Mouse (Mus musculus): ENCODE data around the gene Ttll7. TPM values are rescaled to one million over a fixed set of nuclear protein-coding genes. Genes with fewer than 3 reads are reported as not detected.

Gene Ttll7
- total and polyA plus RNA-seq, 2 experiments from 2014 or later = 7.5 to 23.5 TPM

DNA sequence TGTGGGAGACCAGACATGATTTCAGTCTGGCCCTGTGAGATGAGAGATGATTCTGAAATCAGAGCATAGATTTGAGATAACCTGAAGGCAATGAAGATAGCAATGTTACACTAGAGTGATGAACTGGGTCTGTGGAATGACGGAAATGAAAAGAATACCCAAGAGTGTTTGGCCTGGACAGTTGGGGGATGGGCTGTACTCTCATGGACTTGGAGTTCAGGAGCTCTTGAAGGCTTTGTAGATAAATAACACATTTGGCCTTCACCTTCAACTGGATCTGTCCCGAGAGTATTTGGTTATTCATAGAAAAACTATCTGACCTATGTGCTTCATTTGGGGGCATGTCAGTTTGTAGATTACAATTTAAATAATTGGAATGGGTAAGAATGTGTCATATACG, 53.4 kb downstream of the Ttll7 start:
- 88% methylated on average over 3 of the region's 3 CpGs for whole genome bisulfite sequencing
- no peak overlapping the region for H3K4me2 ChIP-seq (ENCODE audit: low read depth)
- no peaks in the 10 kb centered on the region for H3K27me3 ChIP-seq (ENCODE audit: insufficient read depth, low read length)
- no peaks in the 10 kb centered on the region for H3K4me1 ChIP-seq (ENCODE audit: insufficient read depth)
- H3K4me3 ChIP-seq (ENCODE audit: low read depth, low read length) = no peak overlapping the region
- no peaks in the 10 kb centered on the region for H3K9me3 ChIP-seq (ENCODE audit: low read length)
- no peak for TF ChIP-seq CTCF (IDR thresholded peaks at IDR 0.05; ENCODE audit: low read depth)
- H3K36me3 ChIP-seq (ENCODE audit: insufficient read depth) = peaks cover 5% of the 10 kb centered on the region; the same call in 1 of the 2 replicates
- DNase-seq (no peak), ATAC-seq (no peak)
- no peak overlapping the region for H3K9ac ChIP-seq
- H3K27ac ChIP-seq (ENCODE audit: low read depth, low read length) = no peak overlapping the region

DNA sequence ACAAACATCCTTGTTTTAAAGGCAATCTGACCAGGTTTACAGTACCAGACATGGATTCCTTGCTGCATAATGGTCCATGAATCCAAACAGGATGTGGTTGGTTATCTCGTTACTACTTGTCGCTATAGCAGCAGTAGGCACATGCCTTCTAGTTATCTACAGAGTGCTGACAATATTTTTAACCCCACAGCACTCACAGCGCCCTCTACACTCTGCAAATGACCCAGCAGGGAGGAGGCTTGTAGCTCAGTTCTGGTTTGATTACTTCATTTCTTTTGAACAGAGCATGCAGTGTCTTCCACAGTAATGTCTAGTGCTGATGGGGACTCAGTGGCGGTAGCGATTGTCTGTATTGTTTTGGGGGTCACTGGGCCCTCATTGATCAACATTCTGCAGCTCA, 56.8 kb downstream of the Ttll7 start:
- no peaks in the 10 kb centered on the region for H3K27me3 ChIP-seq (ENCODE audit: insufficient read depth, low read length)
- H3K4me1 ChIP-seq (ENCODE audit: insufficient read depth) = no peaks in the 10 kb centered on the region
- H3K27ac ChIP-seq (ENCODE audit: low read depth, low read length) = no peak overlapping the region
- H3K4me3 ChIP-seq (ENCODE audit: low read depth, low read length) = no peak overlapping the region
- H3K9ac ChIP-seq = no peak overlapping the region
- H3K9me3 ChIP-seq (ENCODE audit: low read length) = no peaks in the 10 kb centered on the region
- DNase-seq (no peak), ATAC-seq (no peak)
- peaks cover 5% of the 10 kb centered on the region; the same call in 1 of the 2 replicates for H3K36me3 ChIP-seq (ENCODE audit: insufficient read depth)
- TF ChIP-seq CTCF (IDR thresholded peaks at IDR 0.05; ENCODE audit: low read depth) = no peak
- no peak overlapping the region for H3K4me2 ChIP-seq (ENCODE audit: low read depth)
- WGBS = 75% methylated on average over 5 of the region's 5 CpGs

DNA sequence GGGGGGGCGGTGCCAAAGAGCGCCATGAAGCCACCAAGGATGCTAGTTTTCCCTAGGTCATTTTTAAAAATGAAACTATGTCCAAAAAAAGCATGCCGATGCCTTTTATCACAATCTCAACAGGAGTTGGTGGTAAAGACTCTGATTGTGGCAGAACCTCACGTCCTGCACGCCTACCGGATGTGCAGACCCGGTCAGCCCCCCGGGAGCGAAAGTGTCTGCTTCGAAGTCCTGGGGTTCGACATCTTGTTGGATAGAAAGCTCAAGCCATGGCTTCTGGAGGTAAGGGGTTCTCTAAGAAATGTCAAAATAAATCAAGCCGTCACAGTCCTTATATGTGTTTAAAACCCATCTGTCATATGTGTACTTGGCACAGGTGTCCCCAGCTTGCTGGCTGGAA, 60.9 kb downstream of the Ttll7 start:
- H3K27me3 ChIP-seq (ENCODE audit: insufficient read depth, low read length) = no peaks in the 10 kb centered on the region
- no peak for ATAC-seq
- no peak overlapping the region for H3K27ac ChIP-seq (ENCODE audit: low read depth, low read length)
- H3K9ac ChIP-seq = no peak overlapping the region
- no peaks in the 10 kb centered on the region for H3K9me3 ChIP-seq (ENCODE audit: low read length)
- TF ChIP-seq CTCF (IDR thresholded peaks at IDR 0.05; ENCODE audit: low read depth) = no peak
- WGBS = 82% methylated on average over 12 of the region's 12 CpGs
- no peak overlapping the region for H3K4me3 ChIP-seq (ENCODE audit: low read depth, low read length)
- H3K36me3 ChIP-seq (ENCODE audit: insufficient read depth) = peaks cover 13% of the 10 kb centered on the region
- DNase-seq = no peak
- H3K4me1 ChIP-seq (ENCODE audit: insufficient read depth) = no peaks in the 10 kb centered on the region
- no peak overlapping the region for H3K4me2 ChIP-seq (ENCODE audit: low read depth)

DNA sequence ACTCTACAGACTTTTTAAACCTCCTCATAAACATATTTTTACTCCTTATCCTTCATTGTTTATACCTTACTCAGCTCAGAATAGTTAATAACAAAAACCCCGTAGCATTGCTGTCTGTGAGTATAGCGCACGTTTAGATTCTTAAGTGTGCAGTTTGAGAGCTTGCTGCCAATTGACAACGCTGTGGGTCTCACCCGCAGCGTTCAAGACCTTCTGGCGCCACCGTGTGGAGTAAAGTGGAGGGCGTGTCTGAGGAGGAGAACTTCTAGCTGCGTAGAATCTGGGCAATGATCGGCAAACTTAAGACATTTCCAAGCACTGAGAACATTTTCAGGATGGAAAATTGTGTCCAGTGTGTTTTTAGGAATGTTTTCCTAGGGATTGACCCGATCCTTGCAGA, 62.6 kb downstream of the Ttll7 start:
- DNase-seq (peak; percentile 92), ATAC-seq (peak; percentile 95)
- Histone ChIP-seq H3K4me3 (ENCODE audit: low read depth, low read length) (no peak overlapping the region), H3K4me1 (ENCODE audit: insufficient read depth) (no peaks in the 10 kb centered on the region), H3K9me3 (ENCODE audit: low read length) (no peaks in the 10 kb centered on the region), H3K36me3 (ENCODE audit: insufficient read depth) (peaks cover 13% of the 10 kb centered on the region), H3K27ac (ENCODE audit: low read depth, low read length) (no peak overlapping the region), H3K4me2 (ENCODE audit: low read depth) (no peak overlapping the region), H3K9ac (no peak overlapping the region), H3K27me3 (ENCODE audit: insufficient read depth, low read length) (no peaks in the 10 kb centered on the region)
- 7% methylated on average over 12 of the region's 12 CpGs for WGBS
- peak; percentile 93 for TF ChIP-seq CTCF (IDR thresholded peaks at IDR 0.05; ENCODE audit: low read depth)

DNA sequence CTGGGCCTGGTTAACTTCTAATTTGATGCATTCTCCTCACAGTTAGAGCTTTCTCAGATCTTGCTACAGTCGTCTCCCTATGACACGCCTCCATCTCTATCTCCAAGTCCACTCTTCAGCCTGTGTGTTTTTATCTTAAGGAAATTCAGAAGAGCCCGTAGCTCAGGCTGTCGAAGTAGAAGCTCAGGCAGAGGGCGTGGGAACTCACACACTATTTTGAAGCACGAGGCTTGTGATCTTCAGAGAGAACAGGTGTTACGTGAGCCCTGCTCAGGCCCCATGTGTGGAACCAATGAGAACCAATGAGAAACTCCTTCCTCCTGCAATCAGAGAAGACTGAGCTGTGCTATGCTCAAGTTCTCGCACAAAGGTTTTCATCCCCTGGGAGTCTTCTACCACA, 65.7 kb downstream of the Ttll7 start:
- Histone ChIP-seq H3K4me3 (ENCODE audit: low read depth, low read length) (no peak overlapping the region), H3K27me3 (ENCODE audit: insufficient read depth, low read length) (no peaks in the 10 kb centered on the region), H3K27ac (ENCODE audit: low read depth, low read length) (no peak overlapping the region), H3K4me1 (ENCODE audit: insufficient read depth) (no peaks in the 10 kb centered on the region), H3K9me3 (ENCODE audit: low read length) (no peaks in the 10 kb centered on the region), H3K4me2 (ENCODE audit: low read depth) (no peak overlapping the region), H3K36me3 (ENCODE audit: insufficient read depth) (peaks cover 11% of the 10 kb centered on the region; the same call in 1 of the 2 replicates), H3K9ac (no peak overlapping the region)
- DNase-seq (no peak), ATAC-seq (no peak)
- WGBS = 77% methylated on average over 8 of the region's 8 CpGs
- TF ChIP-seq CTCF (IDR thresholded peaks at IDR 0.05; ENCODE audit: low read depth) = no peak

DNA sequence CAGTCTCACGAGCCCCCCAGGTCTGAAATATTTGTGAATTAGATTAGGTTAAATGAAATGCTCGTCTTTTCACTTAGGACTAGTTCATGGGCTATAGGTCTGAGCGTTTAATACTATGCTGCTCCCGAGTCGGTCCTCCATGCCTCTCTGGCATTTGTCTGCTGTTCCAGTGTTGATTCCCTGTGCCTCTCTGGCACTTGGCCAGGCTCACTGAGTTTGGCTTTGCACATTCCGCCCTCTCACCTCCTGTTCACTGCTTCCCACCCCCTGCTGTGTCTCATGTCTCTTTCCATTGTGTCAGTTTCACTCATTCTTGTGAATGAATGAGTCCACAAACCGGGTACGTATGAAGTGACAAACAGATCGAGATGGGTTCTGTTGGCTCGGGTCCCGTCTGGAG, 66.2 kb downstream of the Ttll7 start:
- DNase-seq (no peak), ATAC-seq (no peak; the same call in 1 of the 2 replicates)
- no peak overlapping the region for H3K4me3 ChIP-seq (ENCODE audit: low read depth, low read length)
- H3K9ac ChIP-seq = no peak overlapping the region
- no peak overlapping the region for H3K27ac ChIP-seq (ENCODE audit: low read depth, low read length)
- TF ChIP-seq CTCF (IDR thresholded peaks at IDR 0.05; ENCODE audit: low read depth) = no peak
- H3K4me1 ChIP-seq (ENCODE audit: insufficient read depth) = no peaks in the 10 kb centered on the region
- H3K36me3 ChIP-seq (ENCODE audit: insufficient read depth) = peaks cover 11% of the 10 kb centered on the region; the same call in 1 of the 2 replicates
- no peaks in the 10 kb centered on the region for H3K27me3 ChIP-seq (ENCODE audit: insufficient read depth, low read length)
- H3K9me3 ChIP-seq (ENCODE audit: low read length) = no peaks in the 10 kb centered on the region
- H3K4me2 ChIP-seq (ENCODE audit: low read depth) = no peak overlapping the region
- 59% methylated on average over 11 of the region's 11 CpGs for WGBS

DNA sequence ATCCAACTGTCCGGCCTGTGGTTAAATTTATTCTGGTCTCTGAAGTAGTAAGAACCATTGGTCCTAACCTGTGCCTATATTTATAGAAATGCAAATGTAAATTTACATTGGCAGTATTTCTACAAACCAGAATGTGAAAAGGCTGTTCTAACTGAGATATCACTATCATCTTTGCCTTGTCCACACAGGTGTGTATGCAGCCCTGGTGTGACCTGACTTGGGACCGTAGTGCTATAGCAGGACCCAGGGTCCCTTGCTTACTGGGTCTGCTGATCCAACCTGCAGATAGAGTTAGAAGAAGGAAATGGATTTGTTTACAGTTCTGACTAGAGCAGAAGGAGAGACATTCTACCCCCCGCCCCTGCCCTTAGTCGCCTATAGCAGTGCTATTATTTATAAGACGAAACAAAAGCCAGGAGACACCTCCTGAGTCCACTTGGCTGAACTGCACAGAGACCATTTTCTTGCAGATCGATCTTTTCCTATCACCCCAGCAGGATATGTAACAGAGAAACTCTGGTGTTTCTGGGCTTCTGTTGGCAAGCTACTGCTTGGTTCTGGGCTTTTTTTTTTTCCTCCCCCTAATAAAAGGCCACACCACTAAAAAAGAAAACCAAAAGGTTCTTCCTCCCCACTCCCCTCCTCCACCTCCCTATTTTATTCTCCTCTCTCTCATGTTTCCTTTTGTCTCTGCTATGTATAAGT, 75.3 kb downstream of the Ttll7 start:
- Histone ChIP-seq H3K4me2 (ENCODE audit: low read depth) (no peak overlapping the region), H3K4me1 (ENCODE audit: insufficient read depth) (no peaks in the 10 kb centered on the region), H3K27me3 (ENCODE audit: insufficient read depth, low read length) (no peaks in the 10 kb centered on the region), H3K9ac (no peak overlapping the region), H3K4me3 (ENCODE audit: low read depth, low read length) (no peak overlapping the region), H3K27ac (ENCODE audit: low read depth, low read length) (no peak overlapping the region), H3K36me3 (ENCODE audit: insufficient read depth) (peaks cover 20% of the 10 kb centered on the region), H3K9me3 (ENCODE audit: low read length) (no peaks in the 10 kb centered on the region)
- TF ChIP-seq CTCF (IDR thresholded peaks at IDR 0.05; ENCODE audit: low read depth) = no peak
- 92% methylated on average over 6 of the region's 6 CpGs for WGBS
- no peak for ATAC-seq
- DNase-seq = no peak
